Mouse (Mus musculus) embryo, embryonic 11 days (tissue): ENCODE data around the gene Mrap.
A peak's percentile ranks its signal among the peaks of the same experiment; 100 is the strongest.

Source experiments
- DNase-seq: peaks from one replicate; pipeline ENCODE4 v3.0.0-alpha.2; 2015

Gene Mrap

DNA sequence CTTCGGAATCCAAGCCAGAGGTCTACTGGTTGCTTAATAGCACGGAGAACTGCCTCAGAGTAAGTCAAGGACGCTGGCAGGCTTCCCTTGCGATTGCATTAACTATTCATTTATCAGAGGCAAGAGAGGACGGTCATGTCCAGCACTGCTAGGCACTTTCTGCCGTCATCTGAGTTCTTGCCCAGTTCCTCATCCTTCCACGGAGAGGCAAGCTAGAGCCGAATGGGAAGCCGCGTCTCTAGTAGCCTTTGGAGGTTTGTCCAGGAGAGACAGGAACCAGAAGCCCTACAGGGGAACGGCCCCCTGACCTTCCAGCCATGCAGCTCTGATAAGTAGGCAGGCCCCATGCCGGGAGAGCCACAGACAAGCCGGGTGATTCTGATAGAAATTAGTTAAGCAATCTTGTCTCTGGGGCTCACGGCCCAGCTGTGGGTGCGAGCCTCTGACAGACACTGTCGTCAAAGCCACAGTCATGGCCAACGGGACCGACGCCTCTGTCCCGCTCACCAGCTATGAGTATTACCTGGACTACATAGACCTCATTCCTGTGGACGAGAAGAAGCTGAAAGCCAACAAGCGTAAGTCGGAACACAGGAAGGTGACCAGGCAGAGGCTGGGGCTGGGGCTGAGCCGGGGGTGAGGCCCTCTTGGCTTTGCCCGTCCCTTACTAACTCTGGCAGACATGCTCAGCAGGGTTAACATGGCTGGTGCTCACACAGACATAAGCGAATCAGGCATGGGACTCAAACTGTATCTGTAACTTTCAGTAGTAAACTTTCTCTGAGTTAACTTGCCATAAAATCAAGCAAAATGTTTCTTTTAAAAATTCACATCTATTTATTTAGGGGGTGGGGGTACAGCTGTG lies at the start of gene Mrap:
Gene Mrap, plus strand, starts transcription at position 116 of the 865 bp plus-strand sequence.
- no peak for DNase-seq

DNA sequence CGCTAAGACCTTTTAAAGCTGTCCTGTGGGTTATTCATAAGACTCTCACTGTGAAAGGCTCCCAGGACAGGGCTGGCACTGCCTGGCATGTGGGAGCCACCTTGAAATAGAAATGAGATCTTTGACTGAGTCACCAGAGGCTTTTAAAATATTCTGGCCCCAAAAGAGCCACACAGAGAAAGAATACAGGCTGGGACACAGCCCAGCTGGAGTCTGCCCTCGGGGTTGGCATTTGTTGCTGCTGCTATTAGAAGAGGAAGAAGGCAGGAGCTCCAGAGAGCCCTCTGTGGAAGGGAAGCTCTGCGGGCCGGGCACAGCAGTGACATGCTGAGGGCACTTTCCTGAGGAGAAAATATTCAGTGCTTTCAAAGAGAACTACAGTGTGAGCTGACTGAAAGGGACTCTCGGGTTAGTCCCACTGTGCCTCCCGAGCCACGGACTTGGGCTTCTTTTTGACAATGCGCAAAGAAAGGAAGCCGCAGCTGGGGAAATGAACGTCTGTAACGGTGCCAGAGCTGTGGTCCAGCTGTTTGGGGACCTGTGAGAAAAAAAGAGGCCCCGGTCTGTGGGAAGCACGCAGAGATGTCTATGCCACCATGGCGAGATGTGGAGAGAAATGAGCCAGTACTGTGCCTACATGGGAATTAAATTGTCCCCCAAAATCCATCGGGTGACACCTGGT lies 45.2 kb upstream of the Mrap start:
- DNase-seq, result no peak

DNA sequence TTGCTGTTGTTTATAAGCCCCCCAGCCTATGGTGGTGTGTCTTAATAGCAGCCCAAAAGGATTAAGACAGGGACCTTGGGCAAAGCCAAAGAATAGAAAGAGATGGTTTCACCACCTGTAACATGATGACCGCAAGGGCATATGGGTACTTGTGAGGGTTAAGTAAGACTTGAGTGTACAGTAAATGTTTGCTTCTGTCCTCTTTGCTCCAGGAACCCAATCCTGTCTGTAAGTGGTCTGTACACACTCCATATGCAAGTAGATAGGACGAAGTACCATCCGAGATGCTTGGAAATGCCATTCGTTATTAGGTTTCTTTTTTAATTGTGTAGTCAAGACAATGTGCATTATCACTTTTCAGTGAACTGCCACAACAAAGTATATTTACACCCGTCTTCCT lies 44.4 kb upstream of the Mrap start:
- no peak for DNase-seq

DNA sequence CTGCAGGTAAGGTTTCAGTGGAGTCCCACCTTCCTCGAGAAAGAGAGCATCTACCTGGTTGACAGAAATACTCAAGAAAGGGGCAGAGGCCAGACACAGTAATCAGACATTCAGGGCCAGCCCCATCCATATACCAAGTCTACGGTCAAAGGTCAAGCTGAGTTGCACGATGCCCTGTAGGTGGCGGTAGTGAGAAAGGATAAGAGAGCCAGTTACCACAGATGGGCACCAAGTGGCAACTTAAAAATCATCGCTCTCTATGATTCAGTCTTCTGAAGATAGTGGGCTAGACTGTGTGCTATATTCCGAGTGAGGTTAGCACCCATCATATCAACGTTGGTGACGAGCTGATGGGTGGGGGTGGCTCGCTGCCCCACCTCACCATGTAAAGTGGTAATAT lies 43.3 kb upstream of the Mrap start:
- peak; percentile 78 for DNase-seq

DNA sequence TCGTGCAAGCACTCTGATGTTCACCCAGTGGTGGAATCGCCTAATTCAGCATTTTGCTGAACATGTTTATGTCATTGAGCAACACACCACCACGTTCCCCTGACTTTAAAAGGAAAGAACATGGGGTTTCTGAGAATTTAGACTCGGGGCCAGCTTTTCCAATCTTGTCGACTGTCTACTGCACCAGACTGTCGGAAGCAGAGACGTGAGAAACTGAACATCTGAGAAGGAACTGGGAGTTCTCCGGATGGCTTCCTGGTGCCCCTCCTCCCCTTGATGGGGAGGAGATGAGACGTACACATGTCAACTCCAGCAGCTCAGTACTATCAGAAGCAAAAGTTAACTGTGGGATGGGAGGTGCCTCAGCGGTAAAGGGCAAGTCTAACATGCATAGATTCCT lies 42.9 kb upstream of the Mrap start:
- no peak for DNase-seq

DNA sequence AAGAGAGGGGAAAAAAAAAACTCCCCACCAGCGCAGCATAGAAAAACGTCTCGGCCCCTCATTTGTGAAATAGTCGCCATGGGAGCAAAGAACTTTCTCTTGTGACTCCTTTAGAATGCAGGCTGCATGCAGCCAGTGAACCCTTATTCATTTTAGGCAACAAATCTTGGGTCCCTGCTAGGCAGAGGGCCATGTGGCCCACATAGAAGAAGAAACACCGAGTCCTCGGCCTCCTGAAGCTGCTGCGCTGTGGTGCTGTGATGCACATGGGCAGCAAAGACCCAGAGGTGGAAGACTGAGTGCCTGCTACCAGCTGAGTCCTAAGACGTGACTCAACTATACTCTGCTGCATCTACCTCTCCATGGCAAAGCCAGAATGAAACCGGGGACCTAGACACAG lies 41.7 kb upstream of the Mrap start:
- DNase-seq, result no peak

DNA sequence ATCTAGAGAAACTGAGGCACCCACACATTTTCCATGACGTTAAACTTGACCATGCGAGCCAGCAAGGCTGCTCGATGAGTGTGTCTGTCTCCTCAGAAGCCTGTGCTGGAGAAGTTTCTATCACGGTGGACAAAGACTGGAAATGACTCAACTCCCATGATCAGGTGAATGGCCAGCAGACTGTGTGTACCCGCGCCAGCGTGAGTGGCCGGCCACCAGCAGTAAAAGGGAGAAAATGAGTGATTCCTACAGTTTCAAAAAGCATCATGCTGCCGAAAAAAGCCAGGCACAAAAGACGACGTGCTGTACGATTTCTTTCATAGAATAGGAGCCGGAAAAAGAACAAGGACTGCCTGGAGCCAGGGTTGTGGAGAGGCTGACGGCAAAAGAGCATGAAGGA lies 38.6 kb upstream of the Mrap start:
- no peak for DNase-seq

DNA sequence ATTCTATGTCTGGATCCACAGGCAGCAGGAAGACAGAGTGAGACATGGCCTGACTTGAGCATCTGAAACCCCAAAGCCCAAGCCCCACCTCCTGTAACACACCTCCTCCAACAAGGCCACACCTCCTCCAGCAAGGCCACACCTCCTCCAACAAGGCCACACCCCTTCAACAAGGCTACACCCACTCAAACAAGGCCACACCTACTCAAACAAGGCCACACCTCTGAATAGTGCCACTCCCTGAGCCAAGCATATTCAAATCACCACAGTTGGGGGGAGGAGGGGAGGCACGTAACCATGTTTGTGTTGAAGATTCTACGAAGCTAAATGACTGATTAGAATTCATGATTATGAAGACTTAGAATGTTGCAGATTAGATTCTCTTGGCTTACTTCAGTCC lies 36.5 kb upstream of the Mrap start:
- DNase-seq, result no peak

DNA sequence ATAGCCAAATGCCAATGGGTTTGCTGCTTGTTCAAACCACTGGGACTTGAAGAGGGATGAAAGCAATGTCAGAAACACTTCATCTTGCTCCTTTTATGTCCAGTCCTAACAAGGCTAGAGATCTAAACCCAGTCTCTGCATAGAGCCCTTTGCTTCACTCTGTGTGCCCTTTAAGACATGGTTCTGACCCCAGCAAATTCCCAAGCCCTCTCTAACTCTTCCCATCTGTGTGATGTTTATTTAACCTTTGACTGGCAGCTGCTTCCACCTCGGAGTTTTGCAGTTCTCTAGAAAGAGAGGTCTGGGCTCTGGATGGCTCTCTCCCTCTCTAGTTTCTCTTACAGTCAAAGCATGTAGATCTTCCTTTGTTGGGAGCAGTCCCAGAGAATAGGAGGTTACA lies 34.4 kb upstream of the Mrap start:
- DNase-seq, result peak; percentile 66

DNA sequence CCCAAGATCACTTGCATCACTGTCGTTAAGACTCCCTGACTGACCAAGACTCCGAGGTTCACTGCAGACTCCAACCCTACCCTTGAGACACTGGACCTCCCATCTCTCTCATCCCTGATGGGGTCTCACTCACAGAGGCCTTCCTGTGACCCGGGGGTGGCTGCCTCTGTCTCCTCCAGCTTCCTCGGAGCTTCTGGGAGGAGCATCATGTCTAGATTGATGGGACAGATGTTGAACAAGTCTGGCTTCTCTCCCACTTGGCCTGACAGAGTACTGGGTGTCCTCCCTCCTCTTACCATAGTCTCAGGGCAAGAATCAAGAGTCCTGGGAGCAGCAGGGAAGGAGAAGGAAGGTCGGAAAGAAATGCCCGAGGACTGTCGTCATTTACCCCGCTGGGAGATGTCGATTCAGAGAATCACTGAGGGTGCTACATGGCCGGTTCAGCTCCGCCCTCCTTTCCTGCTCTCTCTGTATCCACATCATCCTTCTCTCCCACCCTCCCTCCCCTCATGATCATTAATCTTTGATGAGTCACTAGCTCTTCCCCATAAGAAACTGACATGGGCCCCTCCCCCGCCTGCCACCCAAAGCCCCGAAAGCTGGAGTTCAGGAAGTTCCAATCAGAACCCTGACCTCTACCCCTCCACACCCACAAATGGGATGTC lies 33.7 kb upstream of the Mrap start:
- no peak for DNase-seq

DNA sequence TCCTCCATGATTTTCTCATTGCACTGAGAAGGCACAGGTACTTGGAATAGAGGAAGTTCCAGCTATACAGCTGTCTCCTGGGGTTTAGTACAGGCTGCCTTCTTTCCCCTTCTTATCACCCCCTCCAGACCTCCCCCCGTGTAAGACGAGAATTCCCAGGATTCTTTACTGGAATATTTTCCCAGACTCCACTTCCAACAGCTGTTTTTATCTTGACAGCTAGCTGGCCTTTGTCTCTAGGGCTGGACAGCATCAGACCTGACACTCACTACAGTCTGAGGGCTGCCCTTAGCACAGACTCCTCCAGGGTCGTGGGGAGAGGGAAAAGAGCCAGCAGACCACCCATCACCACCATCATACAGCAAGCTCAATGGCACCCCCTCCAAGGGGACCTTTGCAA lies 31.7 kb upstream of the Mrap start:
- DNase-seq, result peak; percentile 48

DNA sequence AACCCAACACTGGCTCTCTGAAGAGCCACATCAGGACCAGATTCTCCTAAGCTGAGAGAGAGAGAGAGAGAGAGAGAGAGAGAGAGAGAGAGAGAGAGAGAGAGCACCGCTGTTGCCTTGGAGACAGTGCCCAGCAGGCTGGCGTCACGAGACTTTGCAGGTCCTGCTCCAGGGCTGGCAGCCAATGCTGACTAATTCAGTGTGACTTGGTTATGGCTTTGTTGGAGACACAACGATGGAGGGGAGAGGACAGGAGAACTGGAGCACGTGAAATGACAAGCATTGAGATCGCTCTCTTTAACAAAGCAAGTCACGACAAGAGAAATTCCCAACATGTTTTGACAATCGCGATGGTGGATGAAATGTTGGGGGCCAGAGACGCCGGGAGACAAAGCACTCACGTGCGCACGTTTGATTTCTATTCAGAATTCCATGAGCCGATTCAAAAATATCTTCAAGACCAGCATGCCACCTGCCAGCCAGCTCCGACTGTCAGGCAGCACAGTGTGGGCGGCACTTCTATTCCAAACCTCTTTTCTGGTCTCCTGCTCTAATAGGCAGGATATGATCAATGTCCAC lies 28.2 kb upstream of the Mrap start:
- peak; percentile 69 for DNase-seq

DNA sequence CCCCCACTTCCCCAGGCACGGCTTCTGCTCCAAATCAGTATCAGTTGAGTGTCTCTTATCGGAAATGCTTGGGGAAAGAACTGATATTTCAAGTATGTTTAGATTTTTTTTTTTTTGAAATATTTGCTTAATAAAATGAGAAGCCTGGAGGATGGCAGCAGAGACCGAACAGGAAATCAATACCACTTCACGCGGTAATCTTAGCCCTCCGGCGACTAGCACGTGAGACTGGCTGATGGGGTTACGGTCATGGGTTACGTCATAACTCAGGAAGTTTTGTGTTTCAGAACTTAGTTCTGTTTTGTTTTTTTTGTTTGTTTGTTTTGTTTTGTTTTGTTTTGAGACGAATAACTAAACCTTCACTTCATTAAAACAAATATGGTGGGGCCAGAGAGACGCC lies 27.7 kb upstream of the Mrap start:
- no peak for DNase-seq

DNA sequence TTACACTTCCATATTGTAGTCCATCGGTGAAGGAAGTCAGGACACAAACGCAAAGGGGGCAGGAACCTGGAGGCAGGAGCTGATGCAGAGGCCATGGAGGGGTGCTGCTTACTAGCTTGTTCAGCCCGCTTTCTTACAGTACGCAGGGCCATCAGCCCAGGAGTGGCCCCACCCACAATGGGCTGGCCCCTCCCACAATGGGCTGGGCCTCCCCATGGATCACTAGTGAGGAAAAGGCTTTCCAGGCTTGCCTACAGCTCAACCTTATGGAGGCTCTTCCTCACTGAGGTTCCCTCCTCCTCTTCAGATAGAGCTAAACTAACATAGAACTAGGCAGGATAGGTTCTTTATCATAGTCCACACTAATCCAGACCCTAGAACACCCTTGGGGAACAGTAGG lies 14.0 kb upstream of the Mrap start:
- no peak for DNase-seq

DNA sequence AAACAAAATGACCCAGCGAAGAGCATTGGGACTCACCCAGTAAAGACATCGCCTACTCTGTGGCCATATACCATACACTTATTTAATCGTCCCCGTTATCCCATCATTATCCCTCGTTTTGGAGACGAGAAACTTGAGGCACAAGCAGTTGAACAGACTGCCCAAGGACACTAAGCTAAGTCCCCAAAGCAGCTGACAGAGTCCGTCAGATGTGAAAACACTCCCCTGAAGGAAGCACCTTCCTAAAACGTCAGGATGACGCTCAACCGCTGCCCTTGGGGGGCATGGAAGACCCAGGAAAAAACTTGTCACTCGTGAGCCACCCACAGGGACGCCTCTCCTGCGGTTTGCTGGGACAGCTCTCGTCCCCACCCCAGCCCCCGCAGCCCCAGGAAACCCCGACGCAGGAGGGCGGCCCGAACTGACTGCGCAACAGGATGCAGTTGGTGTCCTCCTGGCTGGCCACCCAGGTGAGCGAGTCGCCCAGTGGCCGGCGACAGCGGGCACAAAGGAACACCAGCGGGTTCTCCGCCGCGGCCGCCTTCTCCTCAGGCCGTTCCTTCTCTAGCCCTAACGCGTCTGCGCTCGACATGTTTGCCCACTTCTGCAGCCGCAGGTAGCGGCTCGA lies 11.3 kb upstream of the Mrap start:
- DNase-seq, result no peak

DNA sequence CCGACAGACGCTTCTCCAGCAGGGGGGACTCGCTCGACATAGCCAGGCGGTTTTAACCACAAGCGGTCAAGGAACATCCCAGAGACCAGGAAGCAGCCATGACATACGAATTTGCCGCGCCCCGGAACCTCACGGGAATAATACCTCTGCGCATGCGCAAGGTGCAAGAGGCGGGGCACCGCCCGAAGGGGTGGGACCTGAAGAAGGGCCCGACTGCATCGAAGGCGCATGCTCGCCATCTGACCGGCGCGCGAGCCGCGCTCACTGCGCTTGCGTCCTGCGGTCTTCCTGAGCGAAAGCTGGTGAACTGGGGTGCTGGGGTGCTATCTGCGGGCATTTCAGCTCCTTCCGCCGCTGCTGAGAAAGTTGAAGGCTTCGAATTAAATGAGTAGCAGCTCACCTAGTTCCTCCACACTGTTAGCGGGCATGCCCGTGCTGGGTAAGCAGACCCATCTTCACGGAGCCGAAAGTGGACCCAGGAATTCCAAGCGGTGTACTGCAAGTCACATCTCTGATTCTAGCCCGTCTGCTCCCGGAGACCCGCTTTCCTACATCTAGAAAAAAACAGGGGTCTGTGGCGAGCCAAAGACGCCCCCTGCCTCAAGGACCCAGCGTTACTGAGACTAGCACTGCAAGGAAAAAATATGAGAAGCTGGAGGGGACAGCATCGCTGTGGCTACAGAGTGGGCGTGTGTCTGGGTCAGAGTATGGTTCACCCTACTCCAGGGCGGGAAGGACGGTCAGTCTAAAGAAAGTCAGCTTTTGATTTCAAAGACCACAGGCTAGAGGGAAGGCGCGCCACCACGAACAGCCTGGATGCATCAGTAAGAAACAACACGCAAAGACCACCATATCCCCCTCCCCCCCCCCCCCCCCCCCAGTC lies 10.5 kb upstream of the Mrap start, which contains the start of gene Mis18a:
Gene Mis18a, minus strand, starts transcription at position 172 of the 883 bp plus-strand sequence.
- peak; percentile 98 for DNase-seq

DNA sequence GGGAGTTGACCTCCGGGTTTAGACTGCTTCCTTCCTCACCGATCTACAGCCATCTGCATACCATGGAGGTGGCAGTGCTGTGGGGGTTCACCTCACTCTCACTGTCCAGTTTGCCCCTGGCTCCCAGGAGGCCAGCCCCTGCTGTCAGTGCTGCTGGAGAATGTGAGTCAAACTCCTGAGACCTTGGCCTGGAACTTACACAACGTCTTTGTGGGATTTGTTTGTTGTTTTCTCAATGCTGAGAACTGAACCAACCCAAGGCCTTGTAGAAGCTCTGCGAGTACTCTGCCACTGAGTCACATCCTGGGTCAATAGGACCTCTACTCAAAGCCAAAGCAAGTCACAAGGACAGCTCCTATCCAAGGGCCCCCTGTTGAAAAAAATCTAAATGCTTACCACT lies 2.4 kb upstream of the Mrap start:
- no peak for DNase-seq

DNA sequence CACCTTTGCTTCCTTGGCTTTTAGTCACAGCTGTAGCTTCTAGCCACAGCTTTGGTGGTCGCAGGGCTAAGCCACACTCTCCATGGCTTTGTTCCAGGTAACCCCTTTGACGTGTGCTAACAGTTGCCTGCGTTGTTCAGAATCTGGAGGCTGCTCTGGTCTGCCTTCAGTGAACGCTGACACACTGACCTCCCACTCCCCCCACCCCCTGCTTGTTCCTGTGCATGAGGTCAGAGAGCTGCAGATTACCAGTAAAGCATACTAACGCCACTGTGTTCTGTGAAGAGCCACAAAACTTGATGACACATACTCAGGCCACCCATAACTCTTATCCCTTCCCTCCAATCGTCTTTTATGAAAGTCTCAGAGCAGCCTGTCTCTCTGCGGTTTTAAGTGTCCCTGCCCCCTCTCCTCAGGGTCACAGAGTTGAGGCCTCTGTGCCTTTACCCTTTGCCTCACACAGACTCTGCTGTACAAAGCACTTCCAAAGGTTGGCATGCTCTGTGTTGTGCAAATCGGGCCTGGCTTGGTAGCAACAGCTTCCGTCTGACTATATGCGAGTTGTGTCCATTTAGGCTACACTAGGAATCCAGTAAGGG lies 1.2 kb upstream of the Mrap start:
- no peak for DNase-seq

DNA sequence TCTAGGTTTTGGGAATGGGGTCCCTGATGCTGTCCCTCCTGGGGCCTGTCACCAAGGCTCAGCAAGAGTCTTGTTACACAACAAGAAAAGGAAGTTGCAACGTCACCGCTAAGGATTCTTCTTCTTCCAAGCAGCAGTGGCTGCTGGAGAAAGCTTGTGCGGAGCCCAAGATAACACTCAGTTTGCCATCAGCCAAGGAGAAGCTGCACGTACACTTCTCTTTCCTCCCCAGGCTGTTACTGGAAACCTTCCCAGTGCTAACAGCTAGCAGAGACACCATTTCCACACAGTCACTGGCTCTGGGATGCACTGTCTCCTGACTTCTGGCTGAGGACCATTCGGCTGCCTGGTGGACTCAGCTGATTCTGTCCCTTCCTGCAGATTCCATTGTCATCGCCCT lies 9.1 kb downstream of the Mrap start:
- DNase-seq, result no peak

DNA sequence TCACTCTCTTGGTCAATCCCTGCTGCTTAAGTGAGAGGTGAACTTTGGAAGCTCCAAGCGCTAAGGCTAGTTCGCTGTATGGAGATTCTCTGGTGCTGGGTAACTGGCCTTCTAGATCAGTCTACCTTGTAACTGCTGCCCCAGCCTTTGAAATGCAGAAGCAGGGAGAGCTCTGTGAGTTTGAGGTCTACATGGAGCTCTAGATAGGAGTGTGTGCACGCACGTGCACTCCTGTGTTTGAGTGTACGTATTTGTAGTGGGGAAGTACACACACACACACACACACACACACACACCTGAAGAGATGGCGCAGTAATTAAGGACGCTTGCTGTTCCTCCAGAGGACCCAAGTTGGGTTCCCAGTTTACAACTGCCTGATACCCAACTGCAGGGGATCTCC lies 10.2 kb downstream of the Mrap start:
- no peak for DNase-seq

DNA sequence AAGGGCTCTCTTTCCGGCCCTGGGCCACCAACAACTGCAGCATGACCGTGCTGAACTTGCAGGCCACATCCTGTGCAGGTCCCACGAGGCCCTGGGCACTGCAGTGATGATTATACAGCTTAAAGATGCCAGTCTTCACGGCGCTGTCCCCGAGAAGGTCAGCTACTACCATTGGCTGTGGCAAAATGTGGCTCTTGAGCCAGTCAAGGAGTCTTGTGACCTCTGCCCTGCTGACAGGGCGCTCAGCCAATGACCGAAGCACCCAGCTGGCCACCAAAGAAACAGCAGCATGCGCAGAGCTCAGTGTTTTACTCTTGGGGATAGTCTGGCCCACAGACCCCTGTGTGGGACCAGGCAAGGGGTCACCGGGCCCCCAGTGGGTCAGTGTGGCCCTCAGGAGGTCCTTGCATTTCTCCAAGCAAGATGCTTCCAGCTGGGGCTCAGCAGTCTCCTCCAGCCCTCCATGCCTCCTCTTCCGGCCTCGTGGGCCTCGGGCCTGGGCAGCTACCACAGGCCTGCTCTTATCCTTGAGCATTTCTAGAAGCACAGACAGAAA lies 15.5 kb downstream of the Mrap start:
- no peak for DNase-seq
